Mouse (Mus musculus): ENCODE measurements at regions not wholly inside any gene's neighbourhood (a gene's known extent, or its start where the extent isn't known, plus 50 kb on each side); places are given as distances from the start of the nearest gene placed in this dataset.
A peak's percentile ranks its signal among the peaks of the same experiment; 100 is the strongest.
"Not testable (repeated sequence)": the region's sequence is repeated elsewhere in the genome, so short reads cannot be mapped to it uniquely, and the experiment has no call there.

GRCm38 (mm10) chr2:162867516-162868029, 63.8 kb upstream of the Srsf6 start:
- DNase-seq (ENCODE audit: low spot score in 2 of 2): no peak
- intact Hi-C loops (cut with DNase I): no loop called here

DNA sequence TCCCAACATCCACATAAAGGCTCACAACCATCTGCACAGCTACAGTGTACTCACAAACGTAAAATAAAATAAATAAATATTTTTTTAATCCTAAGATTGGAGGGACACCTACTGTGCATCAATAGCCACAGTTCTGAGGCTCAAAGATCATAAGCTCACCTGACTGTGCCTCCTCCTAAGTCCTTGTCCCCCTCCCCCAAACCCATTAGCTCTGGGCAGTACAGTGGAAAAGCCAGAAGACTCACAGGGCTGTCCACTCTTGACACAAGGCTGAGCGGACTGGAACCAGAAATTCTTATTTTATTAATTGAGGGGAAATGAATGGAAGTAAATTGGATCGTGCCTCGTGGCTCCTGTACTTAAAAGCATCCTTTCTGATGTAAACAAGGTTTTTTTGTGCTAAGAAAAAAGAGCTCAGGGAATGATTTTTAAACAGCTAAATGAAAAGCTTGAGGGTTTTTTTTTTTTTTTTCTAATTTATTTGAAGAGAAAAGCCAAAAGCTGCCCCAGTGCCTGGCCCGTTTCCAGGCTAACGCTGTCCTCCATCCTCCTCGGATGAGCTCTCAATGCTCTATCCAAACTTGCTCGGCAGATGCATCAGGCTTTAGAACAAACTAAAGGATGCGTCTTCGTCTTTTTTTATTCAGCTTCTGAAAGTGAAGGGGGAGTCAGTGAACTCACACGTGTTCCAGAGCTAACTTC, 64.6 kb upstream of the Srsf6 start:
- intact Hi-C loops (cut with DNase I): no loop called here
- no peak for DNase-seq (ENCODE audit: low spot score in 2 of 2)

DNA sequence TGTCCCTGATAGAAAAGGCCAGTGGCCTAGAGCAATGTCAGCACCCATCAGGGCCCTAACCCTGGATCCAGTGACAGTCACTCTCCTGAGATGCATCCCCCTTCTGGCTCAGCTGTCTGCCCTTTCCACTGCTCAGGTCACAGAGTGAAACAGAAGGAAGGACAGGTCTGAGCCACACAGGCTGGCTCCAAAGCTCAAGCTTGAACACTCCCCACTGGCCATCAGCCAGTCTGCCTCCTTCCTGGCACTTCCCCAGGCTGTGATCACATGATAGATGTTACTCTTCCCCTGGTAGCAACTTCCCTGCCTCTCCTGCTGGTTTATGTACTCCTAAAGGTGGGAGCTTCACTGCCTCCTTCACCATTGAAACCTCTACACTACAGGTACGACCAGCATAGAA, 66.8 kb upstream of the Srsf6 start:
- DNase-seq (ENCODE audit: low spot score in 2 of 2): no peak

GRCm38 (mm10) chr2:162854606-162855005, 76.7 kb upstream of the Srsf6 start:
- DNase-seq (ENCODE audit: low spot score in 2 of 2): no peak
- intact Hi-C loops (cut with DNase I): no loop called here

More for the DNA sequence above, 66.8 kb upstream of the Srsf6 start:
- intact Hi-C loops (cut with DNase I): no loop called here

- peak; percentile 28 to 38 for DNase-seq (ENCODE audit: low spot score in 2 of 2)
- intact Hi-C loops (cut with DNase I): no loop called here
Measured at GRCm38 (mm10) chr2:162853576-162853975, 77.8 kb upstream of the Srsf6 start.

GRCm38 (mm10) chr2:162841761-162842160, 89.6 kb upstream of the Srsf6 start:
- intact Hi-C loops (cut with DNase I); DNase-seq (ENCODE audit: low spot score in 2 of 2): not testable (repeated sequence)

GRCm38 (mm10) chr2:162837776-162838175, 93.6 kb upstream of the Srsf6 start:
- intact Hi-C loops (cut with DNase I): no loop called here
- DNase-seq (ENCODE audit: low spot score in 2 of 2): no peak

- no peak for DNase-seq (ENCODE audit: low spot score in 2 of 2)
- intact Hi-C loops (cut with DNase I): no loop called here
Measured at GRCm38 (mm10) chr2:162833741-162834140, 97.6 kb upstream of the Srsf6 start.

- intact Hi-C loops (cut with DNase I): no loop called here
- no peak for DNase-seq (ENCODE audit: low spot score in 2 of 2)
Measured at GRCm38 (mm10) chr2:162818787-162819186, 112.5 kb upstream of the Srsf6 start.

DNA sequence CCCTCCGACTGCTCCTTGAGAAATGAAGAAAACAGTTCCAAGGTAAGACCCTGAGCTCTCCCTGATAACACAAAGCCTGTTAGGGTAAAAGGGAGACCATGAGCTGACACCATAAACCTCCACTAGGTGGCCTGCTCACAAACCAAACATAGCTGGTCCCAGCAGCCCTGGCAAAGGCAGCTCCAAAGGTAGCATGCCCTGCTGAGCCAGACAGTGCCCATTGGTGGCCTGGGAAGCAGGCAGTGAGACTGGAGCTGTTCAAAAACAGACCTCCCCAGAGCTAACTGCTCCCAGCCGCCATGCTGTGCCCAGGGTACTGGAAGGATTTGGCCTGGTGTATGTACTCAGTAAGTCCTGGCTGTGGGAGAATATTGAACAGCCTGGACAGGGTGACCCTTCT, 117.1 kb upstream of the Srsf6 start:
- peak in 1 of 2 experiments; percentile 19 for DNase-seq (ENCODE audit: low spot score in 2 of 2)
- intact Hi-C loops (cut with DNase I): no loop called here

DNA sequence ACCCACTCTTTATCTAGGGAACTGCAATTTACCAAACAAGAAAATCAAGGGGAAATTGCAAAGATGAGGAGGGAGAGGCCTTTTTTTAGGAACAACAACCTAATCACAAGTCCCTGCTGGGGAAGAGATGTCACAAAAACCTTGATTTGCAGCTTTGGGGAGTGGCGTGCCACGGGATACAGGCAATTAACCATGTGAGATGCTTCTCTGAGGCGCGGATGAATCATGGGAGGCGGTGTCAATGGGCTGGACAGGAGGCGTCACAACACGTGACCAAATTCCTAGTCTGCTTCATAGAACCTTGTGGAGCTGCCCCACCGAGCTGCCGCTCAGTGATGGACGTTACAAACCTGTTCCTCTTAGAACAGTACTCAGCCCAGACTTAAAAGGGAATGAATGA, 123.6 kb upstream of the Srsf6 start:
- peak in 1 of 2 experiments; percentile 8 for DNase-seq (ENCODE audit: low spot score in 2 of 2)
- intact Hi-C loops (cut with DNase I): no loop called here

DNA sequence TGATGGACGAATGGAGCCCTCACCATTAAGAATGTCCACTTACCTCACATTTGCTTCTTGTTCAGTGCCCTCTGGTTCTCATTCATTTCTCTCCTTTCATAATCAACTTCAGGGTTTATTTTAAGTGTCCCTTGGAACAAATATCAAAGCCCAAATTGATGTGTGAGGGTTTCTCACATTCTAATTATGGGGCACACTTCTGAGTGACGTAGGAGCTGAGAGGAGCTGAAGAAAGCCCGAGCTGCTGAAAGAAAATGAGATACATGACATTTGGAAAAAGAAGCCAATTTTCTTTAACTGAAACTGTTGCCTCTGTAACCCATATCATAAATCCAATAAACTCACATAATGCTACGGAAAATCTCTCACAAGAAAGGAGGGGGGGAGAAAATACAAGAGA, 134.8 kb upstream of the Srsf6 start:
- DNase-seq (ENCODE audit: low spot score in 2 of 2): no peak
- intact Hi-C loops (cut with DNase I): no loop called here

GRCm38 (mm10) chr2:162794285-162794684, 133.3 kb upstream of the Ptprt start:
- intact Hi-C loops (cut with DNase I): no loop called here

DNA sequence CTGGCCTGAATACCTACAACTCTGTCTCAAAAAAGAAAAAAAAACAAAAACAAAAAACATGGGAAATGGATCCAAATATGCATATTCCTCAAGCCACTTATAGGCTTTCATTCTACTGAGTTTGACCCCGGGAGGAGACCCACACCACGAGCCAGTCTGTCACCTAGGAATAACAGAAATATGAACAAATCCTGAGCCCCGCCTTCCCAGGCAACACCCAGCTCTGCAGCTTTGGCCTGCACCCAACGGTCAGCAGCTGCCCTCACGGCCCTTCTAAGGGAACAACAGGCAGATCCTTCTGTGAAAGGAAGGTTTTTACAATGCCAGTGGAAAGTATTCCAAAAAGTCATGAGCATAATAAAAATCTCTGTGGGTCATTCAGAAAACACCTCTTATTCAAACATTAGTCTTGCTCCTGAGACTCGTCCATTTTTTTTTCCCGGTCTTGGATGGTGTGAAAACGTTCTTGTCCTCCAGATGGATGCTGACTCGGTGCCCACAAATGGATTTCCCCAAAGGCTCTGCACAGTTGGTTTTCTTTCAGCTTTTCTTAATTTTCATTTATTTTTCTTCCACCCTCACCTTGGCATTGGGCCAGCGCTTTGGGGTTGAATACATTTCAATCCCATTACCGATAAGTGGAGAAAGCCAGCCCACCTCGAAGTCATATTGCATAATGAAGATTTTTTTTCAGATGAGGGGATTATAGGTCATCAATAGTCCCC, 130.6 kb upstream of the Ptprt start:
- intact Hi-C loops (cut with DNase I): no loop called here
- no peak for DNase-seq (ENCODE audit: low spot score in 2 of 2)

More at GRCm38 (mm10) chr2:162794285-162794684, 133.3 kb upstream of the Ptprt start:
- DNase-seq (ENCODE audit: low spot score in 2 of 2): no peak

GRCm38 (mm10) chr2:162784176-162784813, 123.3 kb upstream of the Ptprt start:
- intact Hi-C loops (cut with DNase I): no loop called here
- DNase-seq (ENCODE audit: low spot score in 2 of 2): no peak

- intact Hi-C loops (cut with DNase I): no loop called here
- DNase-seq (ENCODE audit: low spot score in 2 of 2): peak; percentile 36 to 42
Measured at GRCm38 (mm10) chr2:162781599-162781998, 120.7 kb upstream of the Ptprt start.

DNA sequence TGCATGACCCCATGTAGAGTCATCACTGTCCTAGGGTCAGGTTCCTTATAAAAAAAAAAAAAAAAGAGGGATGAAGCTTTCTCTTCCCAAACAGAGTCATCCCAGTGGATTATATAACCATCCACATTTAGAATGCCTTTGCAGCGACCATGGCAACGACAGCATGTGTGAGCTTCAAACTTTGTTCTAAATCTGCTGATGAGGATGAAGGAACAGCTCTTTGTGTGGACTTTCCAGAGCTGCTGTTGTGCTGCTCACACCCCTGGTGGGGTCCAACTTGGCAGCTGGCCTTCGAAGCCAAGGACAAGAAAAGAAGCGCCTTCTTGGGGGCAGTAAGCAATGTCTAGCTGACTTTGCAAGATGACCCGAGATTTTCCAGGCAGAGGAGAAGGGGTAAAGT, 115.6 kb upstream of the Ptprt start:
- intact Hi-C loops (cut with DNase I): loop anchor here (10.0 kb wide), 1 partner anchor 108 kb away; no protein-coding TSS in a partner anchor
- DNase-seq (ENCODE audit: low spot score in 2 of 2): peak; percentile 59 to 79

DNA sequence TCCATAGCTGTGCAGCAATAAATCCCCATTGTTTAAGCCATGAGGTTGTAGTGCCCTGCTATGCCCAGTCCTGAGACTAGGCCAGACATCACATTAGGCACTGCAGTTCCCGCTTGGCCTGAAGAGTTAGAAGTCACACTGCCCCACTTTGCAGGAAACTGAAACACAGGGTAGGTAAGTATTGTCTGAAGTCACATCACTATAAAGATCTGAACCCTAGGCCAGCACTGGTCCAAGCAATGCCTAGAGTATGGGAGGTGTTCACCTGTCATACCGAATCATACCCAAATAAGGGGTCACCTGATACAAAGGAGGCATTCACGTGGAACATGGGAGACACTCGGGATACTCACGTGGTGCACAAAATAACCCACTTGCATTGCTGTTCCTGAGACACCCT, 111.6 kb upstream of the Ptprt start:
- DNase-seq (ENCODE audit: low spot score in 2 of 2): no peak
- intact Hi-C loops (cut with DNase I): loop anchor here (10.0 kb wide), 1 partner anchor 112 kb away; no protein-coding TSS in a partner anchor

- intact Hi-C loops (cut with DNase I): loop anchor here (10.0 kb wide), 1 partner anchor 115 kb away; no protein-coding TSS in a partner anchor
- no peak for DNase-seq (ENCODE audit: low spot score in 2 of 2)
Measured at GRCm38 (mm10) chr2:162769711-162770428, 108.9 kb upstream of the Ptprt start.
